Mouse (Mus musculus) frontal cortex, adult 2 months (tissue): Measurements from ENCODE around the gene Ubiad1. TPM values are rescaled to one million over a fixed set of nuclear protein-coding genes. Genes with fewer than 3 reads are reported as not detected.
A peak's percentile ranks its signal among the peaks of the same experiment; 100 is the strongest.

Experiments
- DNase-seq, 2 experiments: peaks; one replicate each; pipeline ENCODE4 v3.0.0; 2022; ENCODE audit warnings: low spot score in 1 of 2; ENCODE audit errors: extremely low spot score in 1 of 2
- polyA plus RNA-seq: library from polyadenylated mRNA; depleted of rRNA; stranded (reverse); fragments of >200 nt; gene quantifications from 2 replicates; pipeline ENCODE4 v1.2.3, GENCODE M21; 2012

The Ubiad1 gene
- polyA plus RNA-seq, 1 experiment, result 10.4 TPM

DNA sequence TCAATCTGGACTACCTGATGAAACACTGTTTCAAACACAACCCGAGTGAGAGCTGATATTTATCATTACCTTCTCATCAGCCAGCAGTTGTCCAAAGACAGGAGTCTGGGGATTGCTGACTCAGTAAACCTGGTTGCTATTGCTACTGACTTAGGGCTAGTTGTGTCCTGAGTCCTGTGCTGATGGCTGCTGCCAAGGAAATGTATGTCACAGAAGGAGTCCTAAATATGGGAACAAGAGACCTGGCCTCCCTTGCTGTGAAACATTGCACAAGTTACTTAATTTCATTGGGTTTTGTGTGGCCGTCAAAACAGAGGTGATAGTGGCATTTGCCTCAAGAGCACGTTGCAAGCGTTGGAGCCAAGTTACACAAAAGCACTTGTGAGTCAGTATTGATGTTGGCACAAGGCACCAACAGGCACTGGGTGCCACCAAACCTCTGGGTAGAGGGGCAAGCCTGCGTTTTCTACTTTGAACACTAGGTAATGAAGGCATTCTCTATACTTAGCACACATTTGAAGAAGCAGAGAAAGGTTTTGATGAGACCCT, 11.0 kb upstream of the Ubiad1 start:
- no peak for DNase-seq

GRCm38 (mm10) chr4:148453707-148454106, 9.1 kb upstream of the Ubiad1 start:
- DNase-seq, result no peak

- DNase-seq, result peak in 1 of 2 experiments; percentile 36
Measured at GRCm38 (mm10) chr4:148448853-148449245, 4.3 kb upstream of the Ubiad1 start.

DNA sequence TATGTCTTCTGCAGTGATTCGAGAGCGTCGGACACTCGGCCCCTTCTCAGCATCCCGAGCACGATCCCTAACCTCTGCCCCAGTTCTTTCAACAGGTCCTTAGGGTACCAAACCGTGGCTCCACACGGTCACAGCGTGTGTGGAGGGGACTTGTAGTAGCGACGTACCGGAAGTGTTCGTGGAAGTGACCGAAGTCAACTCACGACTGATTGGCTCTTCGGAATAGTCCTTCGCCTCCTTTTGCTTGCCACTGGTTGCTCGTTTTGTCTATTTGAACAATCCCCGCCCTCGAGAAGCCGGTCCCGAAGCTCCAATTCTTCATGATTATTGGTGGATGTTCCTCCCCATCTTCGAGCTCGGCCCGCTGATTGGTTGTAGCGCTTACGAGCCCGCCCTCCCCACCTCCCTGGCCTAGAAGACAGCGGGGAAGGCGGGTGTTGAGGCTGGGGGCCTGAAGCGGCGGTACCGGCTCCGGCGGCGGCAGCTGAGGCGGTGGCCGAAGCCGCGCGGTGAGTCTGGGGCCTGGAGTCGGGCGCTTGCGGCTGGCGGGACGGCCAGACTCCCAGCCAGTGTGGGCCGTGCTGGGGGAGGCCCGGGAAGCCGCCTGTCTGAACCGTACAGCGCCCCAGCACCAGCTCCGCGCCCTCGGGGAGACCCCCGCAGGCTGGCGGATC, 3.7 kb upstream of the Ubiad1 start, which contains the start of gene Mtor:
Gene Mtor, plus strand, starts transcription at position 433 of the 674 bp plus-strand sequence.
- DNase-seq, result peak; percentile 97 to 98

- no peak for DNase-seq
Measured at GRCm38 (mm10) chr4:148442598-148442997, 2.0 kb downstream of the Ubiad1 start.

DNA sequence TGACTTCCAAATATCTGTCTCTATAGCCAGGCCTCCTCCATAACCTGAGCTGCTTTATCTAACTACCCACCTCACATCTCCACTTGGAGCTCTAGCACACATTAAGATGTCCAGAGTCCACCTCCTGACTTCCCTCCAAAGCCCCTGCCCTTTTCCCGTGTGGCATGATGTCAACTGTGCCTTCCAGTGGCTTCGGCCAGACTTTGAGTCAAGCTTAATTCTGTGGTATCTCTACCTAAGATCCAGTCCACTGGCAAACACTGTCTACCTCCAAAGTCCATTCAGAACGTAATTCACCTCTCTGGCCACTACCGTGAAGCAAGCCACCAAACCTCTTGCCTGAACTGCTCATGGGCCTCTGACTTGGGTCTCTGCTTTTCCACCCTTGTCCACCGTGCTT, 2.6 kb downstream of the Ubiad1 start:
- no peak for DNase-seq

DNA sequence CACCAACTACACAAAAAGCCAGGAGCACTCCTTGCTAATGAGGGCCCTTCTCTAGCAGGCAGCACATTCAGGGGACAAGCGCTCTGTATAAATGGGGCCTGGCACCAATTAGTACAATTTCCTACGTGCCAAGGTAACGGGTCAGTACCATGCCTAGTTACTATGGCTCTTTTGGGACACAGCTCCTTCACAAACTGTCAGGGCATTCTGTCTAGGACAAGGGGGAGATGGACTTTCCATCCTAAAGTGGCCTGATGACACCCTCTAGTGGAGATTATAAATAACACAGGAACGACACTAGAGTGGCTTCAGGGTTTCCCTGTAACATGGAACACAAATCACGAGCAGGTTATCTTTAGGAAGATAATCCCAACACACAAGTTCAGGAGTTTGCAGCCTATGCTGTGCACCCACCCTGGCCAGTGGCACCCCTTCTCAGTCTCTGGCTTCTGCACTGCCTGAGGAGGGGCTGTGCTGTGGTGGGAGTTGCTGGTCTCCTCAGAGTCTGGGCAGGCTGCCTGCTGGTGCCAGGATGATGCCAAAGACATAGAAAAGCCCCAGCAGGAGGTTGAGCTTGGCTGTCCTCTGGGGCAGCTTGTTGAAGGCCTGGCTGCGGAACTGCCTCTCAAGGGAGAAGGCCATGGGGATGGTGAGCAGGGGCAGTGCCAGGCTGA, 8.8 kb downstream of the Ubiad1 start:
- peak in 1 of 2 experiments; percentile 54 for DNase-seq

- no peak for DNase-seq
Measured at GRCm38 (mm10) chr4:148435106-148435505, 9.5 kb downstream of the Ubiad1 start.

GRCm38 (mm10) chr4:148434554-148434953, 10.0 kb downstream of the Ubiad1 start:
- DNase-seq, result no peak

- DNase-seq, result no peak
Measured at GRCm38 (mm10) chr4:148433813-148434212, 10.8 kb downstream of the Ubiad1 start.

GRCm38 (mm10) chr4:148433336-148433735, 11.2 kb downstream of the Ubiad1 start:
- no peak for DNase-seq

DNA sequence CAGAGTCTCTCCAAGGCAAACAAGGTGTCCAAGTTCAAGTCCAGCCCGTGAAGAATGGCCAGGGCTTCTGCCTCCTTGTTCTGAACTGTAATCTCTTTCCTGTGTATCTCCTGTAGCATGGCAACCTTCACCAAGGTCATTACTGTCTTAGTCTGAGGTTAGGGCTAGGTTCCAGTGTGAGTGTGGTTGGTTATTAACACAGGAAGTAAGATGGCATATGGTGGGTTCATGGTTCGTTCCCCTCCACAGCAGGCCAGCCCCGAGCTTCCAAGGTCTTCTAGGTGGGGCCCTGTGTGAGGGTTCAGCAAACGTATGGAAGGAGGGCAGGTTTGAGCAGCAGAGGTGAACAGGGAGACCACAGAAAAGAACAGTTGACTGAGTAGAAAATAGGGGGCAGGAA, 12.1 kb downstream of the Ubiad1 start:
- no peak for DNase-seq

GRCm38 (mm10) chr4:148430880-148431519, 13.6 kb downstream of the Ubiad1 start:
- DNase-seq, result no peak

DNA sequence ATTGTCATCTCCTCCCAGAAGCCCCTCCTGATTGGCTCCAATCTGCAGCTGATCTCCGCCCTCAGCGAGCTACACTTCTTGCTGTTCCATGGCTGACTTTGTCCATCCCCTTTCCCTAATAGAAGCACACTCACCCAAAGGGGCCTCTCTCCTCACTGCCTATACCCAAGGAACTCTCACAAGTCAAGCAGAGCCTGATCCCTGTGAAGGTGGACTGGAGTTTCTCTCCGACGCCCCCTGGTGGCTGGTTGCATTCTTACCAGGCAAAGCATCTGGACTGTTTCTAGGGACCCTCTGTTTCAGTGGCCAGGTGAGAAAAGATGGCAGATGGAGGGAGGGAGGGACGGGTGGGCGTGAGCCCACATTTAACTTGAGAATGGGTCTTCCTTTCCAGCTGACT, 14.9 kb downstream of the Ubiad1 start:
- DNase-seq, result peak in 1 of 2 experiments; percentile 84

GRCm38 (mm10) chr4:148429121-148429520, 15.4 kb downstream of the Ubiad1 start:
- no peak for DNase-seq

DNA sequence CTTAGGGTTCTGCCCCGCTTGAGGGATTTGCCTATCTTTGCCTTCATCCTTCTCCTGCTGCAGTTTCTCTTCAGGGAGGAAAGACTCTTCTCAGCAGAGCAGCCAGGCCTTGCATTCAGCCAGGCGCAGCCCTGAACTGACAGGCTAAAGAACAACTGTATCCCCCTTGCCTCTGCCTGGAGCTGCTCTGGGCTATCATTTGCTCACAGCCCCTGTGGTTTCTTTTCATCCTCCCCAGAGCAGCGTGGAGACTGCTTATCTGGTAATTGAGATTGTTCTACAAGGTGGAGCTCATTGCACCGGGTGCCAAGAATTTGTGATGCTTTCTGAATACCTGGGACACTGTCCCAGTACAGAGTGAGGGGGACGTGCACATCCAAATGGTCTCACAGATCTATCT, 16.0 kb downstream of the Ubiad1 start:
- no peak for DNase-seq

GRCm38 (mm10) chr4:148426950-148427850, 17.4 kb downstream of the Ubiad1 start:
- DNase-seq, result no peak

DNA sequence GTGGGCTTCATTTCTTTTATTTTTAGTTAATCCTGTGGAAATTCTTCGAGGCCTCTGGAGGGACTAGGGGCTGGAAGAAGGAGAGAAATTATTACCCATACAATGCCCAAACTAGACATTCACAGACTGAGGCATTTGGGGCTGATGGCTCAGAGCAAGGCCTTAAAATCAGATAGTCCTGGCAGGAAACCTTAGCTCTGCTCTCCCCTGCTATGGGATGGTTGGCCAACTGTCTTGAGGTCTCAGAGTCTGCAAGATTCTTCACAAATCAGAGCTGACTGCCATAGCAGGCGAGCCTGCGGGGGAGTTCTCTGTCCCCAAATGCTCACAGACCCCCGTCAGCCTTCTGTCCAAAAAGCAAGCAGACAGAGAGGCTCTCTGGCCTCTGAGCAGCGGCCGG, 27.0 kb downstream of the Ubiad1 start:
- no peak for DNase-seq

DNA sequence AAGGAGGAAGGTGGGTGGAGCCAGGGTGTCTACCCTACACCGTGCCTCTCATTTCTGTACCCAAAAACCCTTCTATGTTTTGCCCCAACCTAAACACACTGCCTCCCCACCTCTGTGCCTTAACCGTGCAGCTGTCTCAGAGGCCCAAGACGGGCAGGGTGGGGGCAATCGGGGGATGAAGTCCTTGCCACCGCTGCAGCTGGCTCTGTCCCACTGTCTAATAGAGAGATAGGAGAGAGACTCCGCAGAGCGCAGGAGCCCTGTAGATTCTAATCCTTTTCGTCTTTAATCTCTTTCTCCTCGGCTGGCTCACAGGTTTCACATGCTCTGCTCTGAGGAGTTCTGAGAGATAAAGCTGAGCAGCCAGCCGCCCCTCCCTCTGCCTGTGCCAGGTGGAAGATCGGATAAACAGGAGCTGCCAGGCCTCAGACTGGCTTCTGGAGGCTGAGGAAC, 27.5 kb downstream of the Ubiad1 start:
- DNase-seq, result no peak

DNA sequence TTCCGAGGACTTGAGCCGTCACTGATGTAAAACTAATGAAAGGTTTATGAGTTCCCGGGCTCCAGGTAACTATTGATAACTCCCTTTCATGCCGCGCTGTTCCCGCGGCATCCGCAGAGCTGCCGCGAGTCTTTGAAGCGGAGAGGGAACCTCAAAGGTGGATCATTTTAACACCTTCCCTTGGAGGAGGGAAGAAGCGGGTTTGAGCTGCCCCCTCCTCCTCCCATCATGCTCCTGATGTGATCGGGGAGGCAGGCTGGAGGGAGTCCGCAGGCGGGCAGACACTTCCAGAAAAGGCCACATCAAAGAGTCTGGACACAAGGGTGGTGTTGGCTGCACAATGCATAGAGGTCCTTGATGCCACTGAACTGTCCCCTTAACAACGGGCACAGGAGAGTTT, 29.0 kb downstream of the Ubiad1 start:
- no peak for DNase-seq
